Mouse (Mus musculus): ENCODE measurements around the gene Nutf2-ps1.

DNA sequence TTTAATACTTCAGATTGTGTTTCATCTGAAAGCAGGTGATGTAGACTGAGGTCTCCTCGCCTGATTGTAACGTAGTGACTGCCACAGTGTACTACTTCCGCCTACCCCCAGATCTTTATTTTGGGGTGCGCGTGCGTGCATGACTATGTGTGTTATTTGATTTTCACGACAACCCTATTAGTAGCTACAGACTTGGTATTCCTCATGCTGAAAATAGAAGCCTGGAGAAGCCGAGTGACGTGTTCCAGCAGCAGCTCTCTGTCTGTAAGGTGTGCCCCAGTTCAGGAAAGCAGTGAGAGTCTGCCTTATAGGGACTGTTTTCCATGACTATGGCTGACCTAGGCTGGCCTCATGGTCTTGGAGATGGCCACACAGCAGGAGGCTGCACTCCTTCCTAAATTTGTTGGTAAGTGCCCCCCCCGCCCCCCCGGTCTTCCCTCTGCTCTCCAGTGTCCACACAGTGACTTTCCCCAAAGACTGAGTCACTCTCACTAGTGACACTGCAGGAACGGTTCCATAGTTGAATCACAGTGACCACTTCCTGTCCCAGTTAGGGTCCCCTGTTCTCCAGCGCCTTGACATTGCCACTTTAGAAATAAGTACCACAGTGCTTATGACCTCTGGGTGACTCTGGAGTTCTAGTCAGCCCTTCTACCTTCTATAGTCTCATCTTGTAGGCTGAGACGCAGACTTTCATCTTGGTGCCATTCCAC is 23.1 kb downstream of the Nutf2-ps1 start:
- TF ChIP-seq CTCF (conservative IDR thresholded peaks at IDR 0.05 in 1 of 2, IDR thresholded peaks at IDR 0.05 in 1 of 2; ENCODE audit: low read depth in 2 of 2, low read length in 2 of 2): no peak
- TF ChIP-seq MAFK (IDR thresholded peaks at IDR 0.05; ENCODE audit: insufficient replicate concordance, low read length): no peak
- no peak for TF ChIP-seq EP300 (IDR thresholded peaks at IDR 0.05; ENCODE audit: low read length)
- TF ChIP-seq POLR2A (IDR thresholded peaks at IDR 0.05; ENCODE audit: low read depth, low read length): no peak
- TF ChIP-seq ZC3H11A (IDR thresholded peaks at IDR 0.05; ENCODE audit: low read depth, low read length): no peak
